Mouse (Mus musculus): Measurements from ENCODE around the gene 9330161L09Rik.
A peak's percentile ranks its signal among the peaks of the same experiment; 100 is the strongest.

Gene 9330161L09Rik

DNA sequence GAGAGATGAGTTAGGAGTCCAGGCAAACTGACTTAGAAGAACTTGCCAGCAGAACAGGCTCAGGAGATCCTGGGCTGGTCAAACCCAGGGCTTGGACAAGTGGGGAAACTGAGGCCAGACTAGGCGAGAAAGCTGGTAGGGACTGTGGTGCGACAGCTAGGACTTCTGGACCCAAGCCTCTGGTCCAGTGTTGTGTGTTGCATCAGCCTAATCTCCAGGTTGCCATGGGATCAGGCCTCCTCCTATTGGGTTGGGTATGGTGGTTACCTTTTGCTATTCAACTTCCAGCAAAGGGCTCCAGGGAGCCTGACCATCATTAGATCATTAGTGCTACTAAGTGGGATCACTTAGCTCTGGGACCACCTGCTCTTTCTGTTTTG, 18.3 kb downstream of the 9330161L09Rik start:
- peak; percentile 22 for DNase-seq (ENCODE audit: low spot score)

- peak; percentile 98 for DNase-seq (ENCODE audit: low spot score)
Measured at GRCm38 (mm10) chr12:103388505-103389347, 18.9 kb downstream of the 9330161L09Rik start, which contains the start of gene Otub2. Otub2 (plus strand) TSS chr12:103388682.

GRCm38 (mm10) chr12:103380226-103380625, 27.4 kb downstream of the 9330161L09Rik start:
- DNase-seq (ENCODE audit: low spot score): no peak

DNA sequence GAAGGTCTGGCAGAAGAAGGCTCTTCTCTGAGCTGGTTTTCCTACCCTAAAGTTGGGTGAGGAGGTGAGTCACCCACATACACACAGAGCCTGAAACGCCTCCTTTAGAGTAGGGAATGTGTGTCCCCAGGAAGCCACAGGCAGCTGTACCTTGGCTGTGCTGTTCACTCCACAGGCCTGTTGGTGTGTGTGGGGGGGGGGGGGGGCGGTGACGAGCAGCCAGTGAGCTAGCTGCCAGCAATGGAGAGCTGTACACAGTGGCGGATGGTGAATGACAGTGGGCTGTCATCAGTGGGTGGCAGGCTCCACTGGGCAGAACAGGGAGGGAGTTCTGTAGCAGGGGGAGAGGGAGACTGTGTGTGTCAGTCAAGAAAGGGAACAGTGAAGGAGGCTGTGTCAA, 30.8 kb downstream of the 9330161L09Rik start:
- DNase-seq (ENCODE audit: low spot score): no peak

DNA sequence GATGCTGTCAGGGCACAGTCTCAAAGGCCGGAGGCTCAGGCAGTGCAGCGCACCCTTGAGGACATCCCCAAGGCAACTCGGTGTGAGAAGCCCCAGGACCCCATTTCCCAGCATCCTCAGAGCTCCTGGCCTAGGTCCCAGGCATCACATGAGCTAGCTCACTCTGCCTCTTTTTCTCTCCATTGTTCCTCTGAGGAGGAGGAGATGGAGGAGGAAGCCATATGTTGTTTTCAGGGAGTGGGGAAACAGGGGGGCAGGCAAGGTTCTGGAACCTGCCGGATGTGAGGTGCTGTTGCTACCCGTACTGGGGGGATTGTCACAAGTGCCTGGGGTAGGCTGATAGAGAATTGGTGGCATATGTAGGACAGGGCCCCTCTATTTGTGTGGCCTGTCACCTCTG, 31.5 kb downstream of the 9330161L09Rik start:
- no peak for DNase-seq (ENCODE audit: low spot score)

DNA sequence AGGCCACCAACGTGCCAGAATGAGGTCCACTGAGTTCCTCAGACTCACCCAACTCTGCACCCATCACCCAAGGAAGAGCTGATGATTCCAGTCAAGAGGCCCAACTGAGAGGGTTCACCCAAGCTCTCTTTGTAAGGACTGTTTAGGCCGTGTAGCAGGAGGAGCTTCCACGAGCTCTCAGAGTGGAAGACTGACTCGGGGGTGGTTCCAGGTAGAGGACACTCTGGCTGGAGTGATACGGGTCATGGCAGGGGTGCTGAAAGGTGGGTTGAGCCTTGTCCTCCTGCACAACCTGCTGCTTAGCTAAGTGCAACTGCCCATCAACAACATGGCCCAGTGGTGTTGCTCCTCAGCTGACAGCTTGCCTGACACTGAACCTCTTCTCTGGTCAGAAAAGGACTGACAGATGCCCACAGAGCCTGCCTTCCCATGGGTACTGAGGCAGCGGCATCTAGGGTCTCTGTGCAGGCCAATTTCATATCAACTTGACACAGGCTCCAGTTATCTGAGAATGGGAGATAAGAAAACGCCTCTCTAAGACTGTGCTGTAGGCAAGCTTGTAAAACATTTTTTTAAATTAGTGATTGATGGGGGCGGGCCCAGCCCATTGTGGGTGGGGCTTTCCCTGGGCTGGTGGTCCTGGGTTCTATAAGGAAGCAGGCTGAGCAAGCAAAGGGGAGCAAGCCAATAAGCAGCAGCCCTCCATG, 33.9 kb downstream of the 9330161L09Rik start:
- no peak for DNase-seq (ENCODE audit: low spot score)

DNA sequence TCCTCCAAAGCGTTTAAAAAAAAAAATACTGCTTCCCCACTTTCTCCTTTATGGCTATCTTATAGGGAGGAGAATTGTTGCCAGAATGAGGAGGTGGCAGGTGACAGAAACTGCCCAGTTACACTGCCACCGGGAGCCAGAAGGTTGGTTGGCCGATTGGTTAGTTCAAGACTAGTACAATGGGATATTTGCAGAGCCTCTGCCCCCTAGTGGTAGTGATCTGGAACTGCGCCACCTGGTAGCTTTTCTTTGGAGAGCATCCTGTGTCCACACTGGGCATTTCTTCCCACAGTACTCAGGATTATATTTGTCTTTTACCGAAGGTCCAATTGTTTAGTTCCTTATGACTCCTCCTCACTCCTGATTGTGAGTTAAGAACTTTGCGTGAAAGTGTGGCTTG, 35.9 kb downstream of the 9330161L09Rik start:
- DNase-seq (ENCODE audit: low spot score): peak; percentile 70

DNA sequence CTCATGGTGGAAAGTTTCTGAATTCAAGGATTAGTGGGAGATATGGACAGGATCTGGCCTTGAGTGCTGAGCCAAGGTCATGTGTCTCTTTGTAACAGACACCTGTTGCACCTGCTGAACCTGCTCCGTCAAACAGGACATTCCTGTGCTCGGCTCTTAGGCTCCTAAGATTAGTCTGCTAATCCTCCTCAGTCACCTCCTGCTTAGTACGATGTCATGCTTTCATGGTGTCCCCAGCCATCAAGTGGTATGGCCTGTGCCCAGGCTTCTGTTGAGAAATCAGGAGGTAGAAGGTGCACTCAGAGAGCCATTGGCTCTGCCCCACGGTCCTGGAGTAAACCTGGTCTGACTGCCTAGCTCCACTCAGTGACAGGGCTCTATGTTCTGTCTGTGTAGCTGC, 36.8 kb downstream of the 9330161L09Rik start:
- no peak for DNase-seq (ENCODE audit: low spot score)

DNA sequence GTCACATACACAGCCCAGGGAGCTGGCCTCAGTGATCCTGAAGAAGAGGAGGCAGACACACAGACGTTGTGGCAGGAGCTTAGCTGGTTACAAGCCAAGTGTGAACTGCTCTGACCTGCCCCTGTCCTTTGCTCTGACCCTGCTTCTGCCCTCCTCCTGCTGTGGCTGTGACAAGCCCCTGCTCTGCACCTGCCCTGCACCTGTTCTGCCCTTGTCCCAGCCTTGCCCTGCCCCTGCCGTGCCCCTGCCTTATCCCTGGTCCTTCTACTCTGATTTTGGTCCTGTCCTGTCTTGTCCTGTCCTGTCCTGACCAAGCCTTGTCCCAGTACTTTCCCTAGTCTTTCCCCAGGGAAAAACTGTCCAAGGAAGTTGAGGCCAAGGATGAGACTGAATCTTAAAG, 38.8 kb downstream of the 9330161L09Rik start:
- DNase-seq (ENCODE audit: low spot score): no peak

DNA sequence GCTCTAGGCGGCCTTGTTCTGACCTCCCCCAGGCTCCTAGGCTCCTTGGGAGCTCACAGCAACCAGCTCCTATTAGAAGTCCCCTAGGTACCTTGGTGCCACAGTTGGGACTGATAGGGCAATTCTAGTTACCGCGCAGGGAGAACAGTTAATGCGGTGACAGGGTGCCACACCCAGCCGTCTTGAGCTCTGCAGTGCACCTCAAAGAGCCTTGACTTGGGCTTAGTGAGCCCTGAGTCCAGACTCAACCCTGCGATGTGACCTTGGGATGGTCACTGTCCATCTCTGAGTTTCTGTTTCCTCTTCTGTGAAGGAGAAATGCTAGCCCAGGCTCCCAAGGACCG, 39.3 kb downstream of the 9330161L09Rik start:
- DNase-seq (ENCODE audit: low spot score): no peak

DNA sequence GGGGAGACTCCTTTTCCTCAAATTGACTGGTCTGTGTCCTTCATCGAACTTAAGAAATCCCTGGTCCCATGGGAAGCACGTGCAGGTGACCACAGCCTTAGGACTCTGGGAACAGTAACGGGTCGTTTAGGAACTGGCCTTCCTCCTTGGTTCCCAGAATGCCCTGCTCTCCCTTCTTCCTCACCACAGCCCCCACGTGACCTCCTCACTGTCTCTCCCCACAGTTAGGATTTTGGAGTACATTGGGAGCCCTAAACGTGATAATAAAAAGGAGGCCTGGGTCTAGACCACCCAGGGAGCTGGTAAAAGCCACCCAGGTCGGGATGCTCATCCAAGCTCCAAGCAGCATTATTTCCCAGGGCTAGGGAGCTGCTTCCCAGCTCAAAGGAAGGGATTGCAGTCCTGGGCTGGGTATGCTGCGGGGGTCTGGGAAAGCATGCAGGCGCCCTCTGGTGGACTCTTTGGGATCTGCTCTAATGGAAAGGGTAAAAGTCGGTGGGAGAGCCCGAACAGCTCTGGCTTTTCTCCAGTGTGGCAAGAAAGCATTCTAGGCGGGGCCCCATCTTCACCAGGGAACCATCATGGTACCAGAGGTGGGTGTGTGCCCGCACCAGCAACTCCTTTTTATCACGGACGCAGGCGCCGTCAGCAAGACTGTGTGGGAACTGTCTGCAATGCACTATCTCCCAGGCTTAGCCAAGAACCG, 39.8 kb downstream of the 9330161L09Rik start:
- DNase-seq (ENCODE audit: low spot score): peak; percentile 65

DNA sequence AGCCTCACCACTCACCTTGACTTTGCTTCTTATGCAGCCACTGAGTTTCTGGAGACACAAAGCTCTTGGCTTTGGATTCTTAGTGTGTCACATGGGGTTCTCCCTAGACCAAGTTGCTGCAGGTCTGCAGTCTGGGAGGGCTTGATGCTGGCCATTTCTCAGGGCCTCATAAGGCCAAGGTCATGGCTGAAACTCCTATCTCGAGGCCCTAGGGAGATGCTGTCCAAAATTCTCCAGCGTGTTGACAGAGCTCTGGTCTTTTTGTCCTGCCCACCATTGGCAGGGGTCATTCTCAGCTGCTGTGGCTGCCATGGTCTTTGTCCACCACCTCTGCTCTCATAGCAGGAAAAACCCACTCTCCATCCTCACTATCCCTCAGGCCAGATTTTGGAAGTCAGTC, 40.4 kb downstream of the 9330161L09Rik start:
- no peak for DNase-seq (ENCODE audit: low spot score)

- DNase-seq (ENCODE audit: low spot score): no peak
Measured at GRCm38 (mm10) chr12:103362336-103362735, 45.3 kb downstream of the 9330161L09Rik start.

- no peak for DNase-seq (ENCODE audit: low spot score)
Measured at GRCm38 (mm10) chr12:103361539-103362307, 45.9 kb downstream of the 9330161L09Rik start.

GRCm38 (mm10) chr12:103360812-103361211, 46.8 kb downstream of the 9330161L09Rik start:
- DNase-seq (ENCODE audit: low spot score): no peak

GRCm38 (mm10) chr12:103358951-103359801, 48.4 kb downstream of the 9330161L09Rik start:
- DNase-seq (ENCODE audit: low spot score): no peak

DNA sequence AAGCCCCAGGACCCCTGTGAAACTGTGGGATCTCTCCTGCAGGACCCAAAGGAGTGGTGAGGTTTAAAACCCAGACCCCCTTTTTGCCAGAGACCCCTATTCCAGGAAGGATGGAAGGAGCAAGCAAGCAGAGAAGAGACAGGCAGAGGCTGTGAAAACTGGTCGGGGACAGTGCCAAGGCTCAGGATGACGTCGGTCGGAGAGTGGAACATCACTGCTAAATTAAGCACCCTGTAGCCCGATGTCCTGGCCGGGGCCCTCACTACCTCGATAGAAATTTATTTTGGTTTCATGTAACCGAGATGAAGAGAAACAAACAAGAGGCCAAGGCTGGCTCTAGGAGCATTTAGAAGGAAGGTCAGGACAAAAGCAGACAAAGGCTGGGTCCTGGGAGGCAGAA, 49.4 kb downstream of the 9330161L09Rik start:
- DNase-seq (ENCODE audit: low spot score): no peak

Data from embryo, embryonic 10 days (tissue).